Mouse (Mus musculus): ENCODE data around the gene Gm36864.
"Not testable (repeated sequence)": the region's sequence is repeated elsewhere in the genome, so short reads cannot be mapped to it uniquely, and the experiment has no call there.

- not testable (repeated sequence) for TF ChIP-seq CTCF, EP300 (IDR thresholded peaks at IDR 0.05; ENCODE audit: low read depth)
Measured at GRCm38 (mm10) chr7:44221601-44222000, 14.4 kb upstream of the Gm36864 start.

Data from heart, postnatal 0 days (tissue).